13 mouse cellular contexts compared by ENCODE assay signal in genomic region chr10:67760424-67760823, GRCm38 (mm10).
DNase-seq lines count a peak whose midpoint lies in the region; ATAC-seq and TF ChIP-seq lines count a peak whose summit lies in the region.
"Had no signal": no experiment of that assay in that cellular context is flagged by ENCODE, and none has a peak within 500 bp of the region (broad histone marks: within the 10 kb centered on the region; RNA-seq: fewer than 3 reads in every experiment).

No protein-coding gene starts in this region.

- H3K4me2 ChIP-seq in liver, postnatal 0 days (ENCODE audit: low read depth, low read length) = no peak overlapping the region
- H3K4me2 ChIP-seq in liver, embryonic 11.5 days = no peak overlapping the region
- H3K4me2 ChIP-seq: hindbrain, embryonic 15.5 days; limb, embryonic 12.5 days had no signal

- H3K4me3 ChIP-seq in liver, postnatal 0 days (ENCODE audit: low read depth, low read length) = no peak overlapping the region
- no peak overlapping the region for H3K4me3 ChIP-seq in liver, embryonic 11.5 days (ENCODE audit: low read depth, low read length)
- H3K4me3 ChIP-seq: hindbrain, embryonic 15.5 days; limb, embryonic 12.5 days had no signal

- ATAC-seq in liver, postnatal 0 days = no peak
- no peak for ATAC-seq in liver, embryonic 11.5 days (replicated peaks; ENCODE audit: low FRiP score)
- ATAC-seq in neutrophil, adult 5-6 weeks (ENCODE audit: extremely low read depth, insufficient number of reproducible peaks, low FRiP score, poor library complexity, severe bottlenecking) = peak; percentile 53; the same call in 1 of the 2 replicates
- ATAC-seq: Patski had no signal

- H3K9ac ChIP-seq in liver, postnatal 0 days (replicated peaks) = no peak overlapping the region
- no peak overlapping the region for H3K9ac ChIP-seq in liver, embryonic 11.5 days (ENCODE audit: low read depth, low read length)
- H3K9ac ChIP-seq: hindbrain, embryonic 15.5 days; limb, embryonic 12.5 days had no signal

- DNase-seq in adrenal gland, postnatal 14 days = peak; percentile 29
- no peak for DNase-seq in adrenal gland, adult (ENCODE audit: inconsistent age in 2 of 2, low spot score in 1 of 2)
- peak; percentile 35 for DNase-seq in liver, postnatal 0 days
- DNase-seq in liver, embryonic 11.5 days (ENCODE audit: low spot score) = no peak
- DNase-seq in heart, postnatal 25 days (ENCODE audit: low spot score) = peak; percentile 21
- DNase-seq in thymus, postnatal 0 days (ENCODE audit: low spot score) = no peak
- no peak for DNase-seq in testis, postnatal 10 days (ENCODE audit: low spot score)
- DNase-seq: cerebellum, postnatal 14 days; thymus, postnatal 14 days had no signal

- intact Hi-C loops in heart, postnatal 25 days (cut with DNase I) = no loop called here

- no peak for TF ChIP-seq CTCF in liver, postnatal 0 days (IDR thresholded peaks at IDR 0.05; ENCODE audit: low read depth)

- no peak overlapping the region for H3K27ac ChIP-seq in liver, postnatal 0 days (ENCODE audit: low read depth)
- H3K27ac ChIP-seq in liver, embryonic 11.5 days (ENCODE audit: low read depth, low read length) = no peak overlapping the region
- H3K27ac ChIP-seq: hindbrain, embryonic 15.5 days; limb, embryonic 12.5 days had no signal

- H3K9me3 ChIP-seq in liver, postnatal 0 days (ENCODE audit: low read length) = no peaks in the 10 kb centered on the region
- H3K9me3 ChIP-seq in liver, embryonic 11.5 days (ENCODE audit: control insufficient read depth, low read length) = no peaks in the 10 kb centered on the region
- H3K9me3 ChIP-seq: hindbrain, embryonic 15.5 days had no signal

- H3K27me3 ChIP-seq in liver, postnatal 0 days (ENCODE audit: insufficient read depth, low read length) = no peaks in the 10 kb centered on the region
- H3K27me3 ChIP-seq in liver, embryonic 11.5 days (replicated peaks; ENCODE audit: control insufficient read depth, insufficient read depth, low read length) = no peaks in the 10 kb centered on the region
- H3K27me3 ChIP-seq: hindbrain, embryonic 15.5 days; limb, embryonic 12.5 days had no signal

- TF ChIP-seq EP300 in liver, postnatal 0 days (IDR thresholded peaks at IDR 0.05; ENCODE audit: low read depth) = no peak

- 35% methylated on average over 3 of the region's 3 CpGs for WGBS in liver, postnatal 0 days (ENCODE audit: insufficient replicate concordance)
- 48% methylated on average over 3 of the region's 3 CpGs for WGBS in liver, embryonic 11.5 days

- H3K4me1 ChIP-seq in liver, postnatal 0 days (ENCODE audit: insufficient read depth) = no peaks in the 10 kb centered on the region
- no peaks in the 10 kb centered on the region for H3K4me1 ChIP-seq in liver, embryonic 11.5 days (replicated peaks; ENCODE audit: control insufficient read depth, insufficient read depth, low read length)
- H3K4me1 ChIP-seq: hindbrain, embryonic 15.5 days had no signal

- H3K36me3 ChIP-seq in liver, postnatal 0 days (replicated peaks; ENCODE audit: insufficient read depth, low read length) = no peaks in the 10 kb centered on the region
- no peaks in the 10 kb centered on the region for H3K36me3 ChIP-seq in liver, embryonic 11.5 days (ENCODE audit: control insufficient read depth, insufficient read depth, low read length)
- H3K36me3 ChIP-seq: hindbrain, embryonic 15.5 days; limb, embryonic 12.5 days had no signal

Comparison
In these comparisons a context has a peak if more than half of its experiments do, and no peak if none do; other contexts are left out.
1. DNase-seq: peak in adrenal gland, postnatal 14 days (single experiment), liver, postnatal 0 days (single experiment) and heart, postnatal 25 days (single experiment); none in adrenal gland, adult (0 of 2), liver, embryonic 11.5 days (single experiment), thymus, postnatal 0 days (single experiment) and testis, postnatal 10 days (single experiment).